Mouse (Mus musculus) ovary, postnatal 14 days (tissue): ENCODE data around the gene Hoxd4.

Source experiments
- DNase-seq: peaks from one replicate; pipeline ENCODE4 v3.0.0; 2022; ENCODE audit warnings: low spot score

The Hoxd4 gene

GRCm38 (mm10) chr2:74746298-74746921 is 34.7 kb downstream of the Hoxd4 start:
- no peak for DNase-seq

DNA sequence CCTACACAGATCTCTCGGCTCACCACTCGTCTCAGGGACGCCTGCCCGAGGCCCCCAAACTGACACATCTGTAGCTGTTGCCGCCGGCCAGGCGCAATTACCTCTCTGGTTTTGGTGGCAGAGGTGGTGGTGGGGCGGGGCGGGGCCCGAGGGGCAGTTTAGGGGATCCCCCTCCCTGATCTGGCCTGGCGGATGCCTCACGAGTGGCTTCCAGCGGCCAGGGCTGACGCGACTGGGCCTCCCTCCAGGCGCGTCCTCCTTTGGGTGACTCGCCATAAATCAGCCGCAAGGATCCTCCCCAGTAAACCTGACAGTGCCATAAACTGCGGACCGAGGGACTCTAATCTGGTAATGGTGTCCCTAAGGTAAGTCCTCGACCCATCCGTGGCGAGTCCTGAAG is 35.3 kb downstream of the Hoxd4 start:
- no peak for DNase-seq

DNA sequence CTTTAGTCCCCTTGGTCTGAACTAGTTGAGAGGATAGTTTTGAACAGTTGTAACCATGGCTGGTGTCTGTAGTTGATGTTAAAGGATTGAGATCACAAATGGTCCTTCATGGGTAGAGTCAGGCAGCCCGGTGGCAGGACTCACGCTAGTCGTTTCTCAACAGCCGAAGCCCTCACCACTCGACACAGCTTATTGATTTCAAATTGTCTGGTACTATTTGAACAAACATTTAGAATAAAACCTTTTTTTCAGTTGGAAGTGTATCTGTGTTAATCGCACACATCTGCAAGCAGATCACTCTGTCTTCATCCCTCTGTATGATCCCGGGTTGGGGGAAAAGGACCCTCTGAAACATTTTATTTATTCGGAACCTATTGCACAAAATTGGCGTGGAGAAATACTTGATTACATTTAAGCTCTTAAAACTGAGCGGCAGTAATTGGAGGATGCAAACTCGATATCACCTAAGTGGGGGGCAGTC is 36.0 kb downstream of the Hoxd4 start:
- no peak for DNase-seq

- no peak for DNase-seq
These were observed 36.8 kb downstream of the Hoxd4 start for GRCm38 (mm10) chr2:74748436-74748995.

DNA sequence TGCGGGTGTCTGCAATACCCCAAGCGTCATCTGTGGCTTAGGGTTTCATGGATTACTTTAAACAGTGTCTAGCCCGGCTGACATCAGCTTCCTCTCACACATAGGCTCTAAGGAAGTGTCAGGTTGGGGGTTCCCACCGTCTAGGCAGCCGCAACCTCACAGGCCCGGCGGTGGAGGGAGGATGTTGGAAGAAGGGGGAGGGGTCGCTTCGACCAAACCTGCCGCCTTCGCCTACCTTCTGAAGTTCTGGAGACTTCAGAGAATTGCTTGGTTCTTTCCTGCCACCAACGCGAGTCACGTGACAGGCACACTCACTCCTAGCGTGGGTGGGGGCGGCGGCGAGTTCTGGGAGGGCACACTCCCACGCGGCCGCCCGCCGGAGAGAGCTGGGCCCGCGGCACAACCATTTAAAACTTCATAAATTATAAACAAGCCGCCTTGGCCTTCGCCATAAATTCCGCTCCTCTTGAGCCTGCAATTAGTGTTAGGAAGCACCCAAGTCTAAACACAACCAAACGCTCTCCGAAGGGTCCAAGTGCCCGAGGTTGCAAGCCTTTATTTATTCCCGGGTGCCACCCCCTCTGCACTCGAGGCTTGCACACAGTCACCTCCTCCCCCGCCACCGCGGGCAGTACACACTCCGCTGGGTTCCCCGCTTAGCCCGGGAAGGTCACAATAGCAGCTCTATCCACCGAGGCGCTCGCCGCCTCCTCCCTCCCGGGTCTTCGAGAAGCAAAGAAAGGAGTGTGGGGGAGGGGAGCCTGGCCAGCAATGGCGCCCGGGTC is 37.8 kb downstream of the Hoxd4 start:
- no peak for DNase-seq

DNA sequence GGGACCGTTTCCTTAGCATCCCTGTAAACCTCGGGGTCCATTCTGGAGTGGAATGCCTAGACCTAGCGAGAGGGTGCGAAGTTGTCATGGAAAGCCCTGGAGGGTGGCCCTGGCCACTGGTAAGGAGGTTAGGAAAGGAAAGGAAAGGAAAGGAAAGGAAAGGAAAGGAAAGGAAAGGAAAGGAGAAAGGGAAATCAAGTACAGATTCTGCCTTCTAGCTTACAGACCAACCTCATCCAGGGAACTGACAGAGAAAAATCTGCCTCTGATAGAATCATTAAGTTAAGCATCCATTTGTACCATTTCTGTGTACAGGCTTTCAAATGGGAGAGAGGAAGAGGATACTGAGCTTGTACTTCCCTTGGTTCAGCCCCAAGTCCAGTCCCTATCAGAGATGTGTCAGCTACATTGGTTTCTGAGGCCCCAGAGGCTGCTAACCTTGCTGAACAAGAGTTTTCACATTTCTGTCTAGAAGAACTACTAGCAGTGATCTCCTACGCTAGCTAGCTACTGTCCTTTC is 39.1 kb downstream of the Hoxd4 start:
- DNase-seq: no peak

- no peak for DNase-seq
These were observed 40.1 kb downstream of the Hoxd4 start for GRCm38 (mm10) chr2:74751861-74752260.

GRCm38 (mm10) chr2:74752431-74753174 is 40.9 kb downstream of the Hoxd4 start:
- DNase-seq: no peak

DNA sequence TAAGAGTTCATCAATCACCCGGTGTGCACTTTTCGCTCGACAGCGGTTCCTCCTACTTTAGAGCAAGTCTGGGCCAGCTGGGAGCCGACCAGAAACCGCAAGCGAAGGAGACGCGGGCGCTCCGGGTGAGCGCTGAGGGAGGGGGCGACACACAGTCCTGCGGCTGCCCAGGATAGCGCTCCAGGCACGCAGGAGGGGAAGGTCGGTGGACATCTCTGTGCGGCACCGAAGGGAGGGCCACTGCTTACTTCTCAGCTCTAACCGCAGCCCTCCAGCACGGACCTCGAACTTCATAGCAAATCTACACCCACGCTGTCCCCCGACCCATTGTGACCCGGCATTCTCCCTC is 41.4 kb downstream of the Hoxd4 start:
- no peak for DNase-seq

- no peak for DNase-seq
These were observed 42.0 kb downstream of the Hoxd4 start for GRCm38 (mm10) chr2:74753711-74754110.

DNA sequence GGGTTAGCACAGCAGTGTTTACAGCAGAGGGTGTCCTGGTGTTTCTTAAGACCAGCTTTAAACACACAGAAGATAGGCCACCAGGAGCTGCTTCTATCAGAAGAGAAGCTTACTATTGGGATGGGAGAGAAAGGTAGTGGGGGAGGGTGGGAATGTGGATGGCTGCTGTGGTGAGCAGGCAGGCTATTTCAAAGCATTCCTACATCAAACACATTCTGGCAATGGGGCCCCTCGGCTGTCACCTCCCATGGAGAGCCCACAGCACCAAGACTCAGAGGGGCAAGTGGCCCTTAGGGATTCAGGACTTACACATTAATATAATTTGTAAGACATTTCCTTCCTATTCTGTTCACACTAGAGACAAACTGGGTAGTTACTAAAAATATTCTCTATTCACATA is 48.4 kb downstream of the Hoxd4 start:
- DNase-seq: no peak

GRCm38 (mm10) chr2:74761941-74762340 is 50.2 kb downstream of the Hoxd4 start:
- no peak for DNase-seq

GRCm38 (mm10) chr2:74762522-74763244 is 51.0 kb downstream of the Hoxd4 start, which contains the start of gene Hoxd1:
Gene Hoxd1, plus strand, starts transcription at chr2:74762980.
- no peak for DNase-seq

GRCm38 (mm10) chr2:74763245-74763735 is 51.6 kb downstream of the Hoxd4 start:
- DNase-seq: no peak

DNA sequence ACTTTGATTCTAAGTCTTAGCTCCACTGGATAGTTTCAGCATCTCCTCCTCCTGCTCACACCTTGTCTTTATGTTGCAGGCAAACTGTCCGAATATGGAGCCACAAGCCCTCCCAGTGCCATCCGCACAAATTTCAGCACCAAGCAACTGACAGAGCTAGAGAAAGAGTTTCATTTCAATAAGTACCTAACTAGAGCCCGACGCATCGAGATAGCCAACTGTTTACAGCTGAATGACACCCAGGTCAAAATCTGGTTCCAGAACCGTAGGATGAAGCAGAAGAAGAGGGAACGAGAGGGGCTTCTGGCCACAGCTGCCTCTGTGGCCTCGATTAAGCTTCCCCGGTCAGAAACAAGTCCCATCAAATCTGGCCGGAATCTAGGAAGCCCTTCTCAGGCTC is 52.2 kb downstream of the Hoxd4 start:
- DNase-seq: no peak

DNA sequence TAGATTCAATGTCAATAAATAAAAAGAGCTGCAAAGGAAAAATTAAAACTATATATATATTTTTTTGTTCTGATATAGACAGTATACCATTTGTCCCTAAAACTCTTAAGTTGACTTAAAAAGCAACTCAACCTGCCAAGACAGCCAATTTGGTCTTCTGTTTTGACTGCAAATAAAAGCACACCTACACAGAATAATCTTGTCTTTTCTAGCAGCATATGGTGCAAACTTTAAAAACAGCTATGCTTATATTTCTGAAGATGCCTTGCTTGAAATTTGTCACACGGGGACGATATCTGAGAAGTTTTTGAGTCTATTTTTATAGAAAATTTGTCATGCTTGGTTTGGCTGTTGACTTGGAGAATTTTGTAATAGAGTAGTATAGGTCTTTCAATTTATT is 62.6 kb downstream of the Hoxd4 start:
- no peak for DNase-seq

GRCm38 (mm10) chr2:74777536-74778275 is 66.0 kb downstream of the Hoxd4 start:
- no peak for DNase-seq
